Mouse (Mus musculus): Measurements from ENCODE around the gene Steap1. TPM values are rescaled to one million over a fixed set of nuclear protein-coding genes. Genes with fewer than 3 reads are reported as not detected.

Steap1 gene
- polyA plus RNA-seq, 1 experiment from 2014 or later = 2.9 TPM

- Histone ChIP-seq H3K27me3 (replicated peaks; ENCODE audit: control insufficient read depth, insufficient read depth, low read length) (no peaks in the 10 kb centered on the region), H3K4me3 (ENCODE audit: low read depth, low read length) (peak overlapping the region; percentile 84), H3K9ac (ENCODE audit: low read length) (peak overlapping the region; percentile 86), H3K4me1 (ENCODE audit: control insufficient read depth, insufficient read depth, low read length) (no peaks in the 10 kb centered on the region; the same call in 1 of the 2 replicates), H3K4me2 (ENCODE audit: low read length) (peak overlapping the region; percentile 95), H3K9me3 (replicated peaks; ENCODE audit: control insufficient read depth, low read length) (no peaks in the 10 kb centered on the region), H3K27ac (ENCODE audit: low read depth, low read length) (no peak overlapping the region), H3K36me3 (ENCODE audit: control insufficient read depth, insufficient read depth, low read length) (no peaks in the 10 kb centered on the region)
- ATAC-seq (peak; percentile 27), DNase-seq (ENCODE audit: low spot score) (peak; percentile 36)
- WGBS = under 1% methylated on average over 29 of the region's 29 CpGs
These were observed 55.6 kb downstream of the Steap1 start for GRCm38 (mm10) chr5:5693541-5693955.

- Histone ChIP-seq H3K4me3 (ENCODE audit: low read depth, low read length) (no peak overlapping the region), H3K4me1 (ENCODE audit: control insufficient read depth, insufficient read depth, low read length) (no peaks in the 10 kb centered on the region; the same call in 1 of the 2 replicates), H3K9ac (ENCODE audit: low read length) (no peak overlapping the region), H3K4me2 (ENCODE audit: low read length) (no peak overlapping the region), H3K36me3 (ENCODE audit: control insufficient read depth, insufficient read depth, low read length) (no peaks in the 10 kb centered on the region), H3K9me3 (replicated peaks; ENCODE audit: control insufficient read depth, low read length) (no peaks in the 10 kb centered on the region), H3K27ac (ENCODE audit: low read depth, low read length) (no peak overlapping the region), H3K27me3 (replicated peaks; ENCODE audit: control insufficient read depth, insufficient read depth, low read length) (no peaks in the 10 kb centered on the region)
- WGBS = 68% methylated on average over 4 of the region's 4 CpGs
- no peak for DNase-seq (ENCODE audit: low spot score)
- no peak for ATAC-seq
These were observed 56.9 kb downstream of the Steap1 start for GRCm38 (mm10) chr5:5692167-5692738.

GRCm38 (mm10) chr5:5688945-5689540 lies 60.1 kb downstream of the Steap1 start:
- no peak for ATAC-seq
- WGBS = 84% methylated on average over 8 of the region's 8 CpGs
- no peak for DNase-seq (ENCODE audit: low spot score)
- Histone ChIP-seq H3K4me3 (ENCODE audit: low read depth, low read length) (no peak overlapping the region), H3K9ac (ENCODE audit: low read length) (no peak overlapping the region), H3K4me2 (ENCODE audit: low read length) (no peak overlapping the region), H3K27ac (ENCODE audit: low read depth, low read length) (no peak overlapping the region), H3K27me3 (replicated peaks; ENCODE audit: control insufficient read depth, insufficient read depth, low read length) (no peaks in the 10 kb centered on the region), H3K4me1 (ENCODE audit: control insufficient read depth, insufficient read depth, low read length) (no peaks in the 10 kb centered on the region; the same call in 1 of the 2 replicates), H3K9me3 (replicated peaks; ENCODE audit: control insufficient read depth, low read length) (no peaks in the 10 kb centered on the region), H3K36me3 (ENCODE audit: control insufficient read depth, insufficient read depth, low read length) (no peaks in the 10 kb centered on the region)

GRCm38 (mm10) chr5:5688228-5688627 lies 60.9 kb downstream of the Steap1 start:
- Histone ChIP-seq H3K9me3 (replicated peaks; ENCODE audit: control insufficient read depth, low read length) (no peaks in the 10 kb centered on the region), H3K9ac (ENCODE audit: low read length) (no peak overlapping the region), H3K27me3 (replicated peaks; ENCODE audit: control insufficient read depth, insufficient read depth, low read length) (no peaks in the 10 kb centered on the region), H3K4me2 (ENCODE audit: low read length) (no peak overlapping the region), H3K27ac (ENCODE audit: low read depth, low read length) (no peak overlapping the region), H3K4me1 (ENCODE audit: control insufficient read depth, insufficient read depth, low read length) (no peaks in the 10 kb centered on the region), H3K36me3 (ENCODE audit: control insufficient read depth, insufficient read depth, low read length) (no peaks in the 10 kb centered on the region), H3K4me3 (ENCODE audit: low read depth, low read length) (no peak overlapping the region)
- DNase-seq (ENCODE audit: low spot score) (no peak), ATAC-seq (no peak)
- 89% methylated on average over 6 of the region's 6 CpGs for WGBS

- H3K4me3 ChIP-seq (ENCODE audit: low read depth, low read length) = no peak overlapping the region
- no peak overlapping the region for H3K9ac ChIP-seq (ENCODE audit: low read length)
- no peak overlapping the region for H3K4me2 ChIP-seq (ENCODE audit: low read length)
- ATAC-seq (peak; percentile 31; the same call in 1 of the 2 replicates), DNase-seq (ENCODE audit: low spot score) (no peak)
- WGBS = 17% methylated on average over 1 of the region's 1 CpGs
- no peaks in the 10 kb centered on the region for H3K9me3 ChIP-seq (replicated peaks; ENCODE audit: control insufficient read depth, low read length)
- H3K4me1 ChIP-seq (ENCODE audit: control insufficient read depth, insufficient read depth, low read length) = no peaks in the 10 kb centered on the region
- H3K36me3 ChIP-seq (ENCODE audit: control insufficient read depth, insufficient read depth, low read length) = no peaks in the 10 kb centered on the region
- no peaks in the 10 kb centered on the region for H3K27me3 ChIP-seq (replicated peaks; ENCODE audit: control insufficient read depth, insufficient read depth, low read length)
- no peak overlapping the region for H3K27ac ChIP-seq (ENCODE audit: low read depth, low read length)
These were observed 62.2 kb downstream of the Steap1 start for GRCm38 (mm10) chr5:5686973-5687372.

Other genes starting within 250 kb of the Steap1 start
- gene Cldn12, start 234.4 kb downstream of the Steap1 start, polyA plus RNA-seq (2014; fragmentation: Nextera tagmentation; extraction: Ambion mirVana) = 16.4 and 17.6 TPM in 2 replicates
- 29.6 and 32.8 TPM in 2 replicates for gene Gtpbp10, start 189.8 kb downstream of the Steap1 start, polyA plus RNA-seq (2014; fragmentation: Nextera tagmentation; extraction: Ambion mirVana)
- gene Gm8773, start 175.5 kb downstream of the Steap1 start, polyA plus RNA-seq (2014; fragmentation: Nextera tagmentation; extraction: Ambion mirVana) = 11.3 TPM in 2 replicates
- 5.6 and 8.9 TPM in 2 replicates for gene Cfap69, start 85.1 kb downstream of the Steap1 start, polyA plus RNA-seq (2014; fragmentation: Nextera tagmentation; extraction: Ambion mirVana)
- gene Steap2, start 54.7 kb downstream of the Steap1 start, polyA plus RNA-seq (2014; fragmentation: Nextera tagmentation; extraction: Ambion mirVana) = 4.3 TPM in 2 replicates